Mouse (Mus musculus) lung, embryonic 16.5 days (tissue): ENCODE data around the gene Cib3. TPM values are rescaled to one million over a fixed set of nuclear protein-coding genes. Genes with fewer than 3 reads are reported as not detected.

Experiments
- ATAC-seq: fragments of 200-750 bp; cut with Nextera tagmentation; 2 replicates; pipeline ENCODE4 v1.8.0; 2017; ENCODE audit warnings: low read depth, mild to moderate bottlenecking, moderate library complexity
- H3K27ac ChIP-seq: fragments of 300-500 bp; sonication (generic); 2 replicates; pipeline ENCODE4 v1.5.1; 2014; ENCODE audit warnings: mild to moderate bottlenecking, control low read depth, low read length
- H3K27me3 ChIP-seq: fragments of 300-500 bp; sonication (generic); 2 replicates; pipeline ENCODE4 v1.6.1; 2014; ENCODE audit warnings: low read depth, low read length, mixed read lengths; ENCODE audit not compliant: control insufficient read depth, insufficient read depth
- H3K36me3 ChIP-seq: fragments of 300-500 bp; sonication (generic); 2 replicates; pipeline ENCODE4 v1.6.1; 2014; ENCODE audit warnings: low read length; ENCODE audit not compliant: control insufficient read depth, insufficient read depth
- H3K4me1 ChIP-seq: fragments of 300-500 bp; sonication (generic); replicated peaks from 2 replicates; pipeline ENCODE4 v1.6.1; 2014; ENCODE audit warnings: low read length, mixed read lengths; ENCODE audit not compliant: control insufficient read depth, insufficient read depth
- H3K4me2 ChIP-seq: fragments of 300-500 bp; sonication (generic); 2 replicates; pipeline ENCODE4 v1.6.1; 2014; ENCODE audit warnings: low read depth, low read length, control low read depth
- H3K4me3 ChIP-seq: fragments of 300-500 bp; sonication (generic); 2 replicates; pipeline ENCODE4 v1.5.1; 2014; ENCODE audit warnings: mild to moderate bottlenecking, low read length, control low read depth
- H3K9ac ChIP-seq: fragments of 300-500 bp; sonication (generic); 2 replicates; pipeline ENCODE4 v1.6.1; 2014; ENCODE audit warnings: low read length, control low read depth
- H3K9me3 ChIP-seq: fragments of 300-500 bp; sonication (generic); 2 replicates; pipeline ENCODE4 v1.6.1; 2016; ENCODE audit warnings: low read length; ENCODE audit not compliant: control insufficient read depth
- WGBS: fragments of 180-500 bp; shearing (Covaris S2); extraction: QIAGEN DNeasy Blood & Tissue Kit; methylation state at CpG from one replicate; pipeline ENCODE4 v1.1.7; 2014; 5-methylcytosine and 5-hydroxymethylcytosine counted together
- polyA plus RNA-seq: library from polyadenylated mRNA; unstranded; fragments of >200 nt; fragmentation: Nextera tagmentation; extraction: Ambion mirVana; gene quantifications from 2 replicates; pipeline ENCODE4 v1.2.1, GENCODE M21; 2015

Gene Cib3
- polyA plus RNA-seq, 1 experiment from 2014 or later, result 0.20 TPM

- Histone ChIP-seq H3K4me2 (peak overlapping the region; percentile 78), H3K9me3 (no peaks in the 10 kb centered on the region), H3K27me3 (no peaks in the 10 kb centered on the region), H3K9ac (peak overlapping the region; percentile 80), H3K4me3 (peak overlapping the region; percentile 81), H3K27ac (no peak overlapping the region), H3K36me3 (peaks cover 3% of the 10 kb centered on the region; the same call in 1 of the 2 replicates), H3K4me1 (peaks cover 6% of the 10 kb centered on the region)
- 57% methylated on average over 7 of the region's 7 CpGs for WGBS
- ATAC-seq, result no peak
Observed at GRCm38 (mm10) chr8:72240951-72241350, 28.3 kb upstream of the Cib3 start.

GRCm38 (mm10) chr8:72240403-72240763 lies 27.7 kb upstream of the Cib3 start:
- no peaks in the 10 kb centered on the region for H3K27me3 ChIP-seq
- ATAC-seq, result peak; percentile 35
- peak overlapping the region; percentile 81 for H3K27ac ChIP-seq
- H3K36me3 ChIP-seq, result peaks cover 3% of the 10 kb centered on the region; the same call in 1 of the 2 replicates
- H3K9ac ChIP-seq, result peak overlapping the region; percentile 80
- peak overlapping the region; percentile 81 for H3K4me3 ChIP-seq
- peaks cover 6% of the 10 kb centered on the region for H3K4me1 ChIP-seq
- peak overlapping the region; percentile 78 for H3K4me2 ChIP-seq
- no peaks in the 10 kb centered on the region for H3K9me3 ChIP-seq
- under 1% methylated on average over 24 of the region's 24 CpGs for WGBS

GRCm38 (mm10) chr8:72239499-72240402 lies 27.1 kb upstream of the Cib3 start, which contains the start of gene Ap1m1:
TSS of gene Ap1m1 (plus strand) at chr8:72240018.
- no peaks in the 10 kb centered on the region for H3K9me3 ChIP-seq
- under 1% methylated on average over 54 of the region's 54 CpGs for WGBS
- peak; percentile 96 for ATAC-seq

GRCm38 (mm10) chr8:72222656-72223055 lies 10.0 kb upstream of the Cib3 start:
- no peak overlapping the region for H3K27ac ChIP-seq
- no peaks in the 10 kb centered on the region for H3K27me3 ChIP-seq
- peaks cover 8% of the 10 kb centered on the region; the same call in 1 of the 2 replicates for H3K4me1 ChIP-seq
- H3K4me2 ChIP-seq, result no peak overlapping the region
- H3K4me3 ChIP-seq, result no peak overlapping the region
- H3K36me3 ChIP-seq, result peaks cover 22% of the 10 kb centered on the region
- H3K9me3 ChIP-seq, result no peaks in the 10 kb centered on the region
- WGBS, result 88% methylated on average over 5 of the region's 5 CpGs
- no peak overlapping the region for H3K9ac ChIP-seq
- no peak for ATAC-seq

More at GRCm38 (mm10) chr8:72239499-72240402, 27.1 kb upstream of the Cib3 start, which contains the start of gene Ap1m1:
- H3K27me3 ChIP-seq, result no peaks in the 10 kb centered on the region
- H3K36me3 ChIP-seq, result peaks cover 3% of the 10 kb centered on the region; the same call in 1 of the 2 replicates
- peak within 1 kb of the TSS; percentile 81 for H3K4me3 ChIP-seq
- peak within 1 kb of the TSS; percentile 78 for H3K4me2 ChIP-seq
- H3K4me1 ChIP-seq, result peaks cover 6% of the 10 kb centered on the region
- peak within 1 kb of the TSS; percentile 80 for H3K9ac ChIP-seq
- H3K27ac ChIP-seq, result peak within 1 kb of the TSS; percentile 81

GRCm38 (mm10) chr8:72220758-72221157 lies 8.1 kb upstream of the Cib3 start:
- no peak overlapping the region for H3K27ac ChIP-seq
- H3K27me3 ChIP-seq, result no peaks in the 10 kb centered on the region
- peaks cover 22% of the 10 kb centered on the region for H3K36me3 ChIP-seq
- peak overlapping the region; percentile 87 for H3K4me3 ChIP-seq
- H3K9me3 ChIP-seq, result no peaks in the 10 kb centered on the region
- H3K4me2 ChIP-seq, result peak overlapping the region; percentile 87
- H3K4me1 ChIP-seq, result peaks cover 8% of the 10 kb centered on the region; the same call in 1 of the 2 replicates
- WGBS, result 79% methylated on average over 4 of the region's 4 CpGs
- H3K9ac ChIP-seq, result peak overlapping the region; percentile 84; the same call in 1 of the 2 replicates
- ATAC-seq, result no peak

GRCm38 (mm10) chr8:72219541-72220363 lies 7.1 kb upstream of the Cib3 start, which contains the start of gene Fam32a:
TSS of gene Fam32a (plus strand) at chr8:72219730.
- H3K9me3 ChIP-seq, result no peaks in the 10 kb centered on the region
- H3K36me3 ChIP-seq, result peaks cover 22% of the 10 kb centered on the region
- peak; percentile 99 for ATAC-seq
- H3K9ac ChIP-seq, result peak within 1 kb of the TSS; percentile 84
- no peaks in the 10 kb centered on the region for H3K27me3 ChIP-seq
- 13% methylated on average over 39 of the region's 39 CpGs for WGBS
- H3K4me2 ChIP-seq, result peak within 1 kb of the TSS; percentile 87
- peak within 1 kb of the TSS; percentile 87 for H3K4me3 ChIP-seq
- H3K27ac ChIP-seq, result peak within 1 kb of the TSS; percentile 81
- H3K4me1 ChIP-seq, result peaks cover 8% of the 10 kb centered on the region; the same call in 1 of the 2 replicates

- H3K36me3 ChIP-seq, result peaks cover 22% of the 10 kb centered on the region
- peak; percentile 23 for ATAC-seq
- peak overlapping the region; percentile 37; the same call in 1 of the 2 replicates for H3K27ac ChIP-seq
- peak overlapping the region; percentile 87 for H3K4me2 ChIP-seq
- H3K4me3 ChIP-seq, result peak overlapping the region; percentile 87
- no peaks in the 10 kb centered on the region for H3K9me3 ChIP-seq
- H3K4me1 ChIP-seq, result peaks cover 8% of the 10 kb centered on the region; the same call in 1 of the 2 replicates
- no peak overlapping the region for H3K9ac ChIP-seq
- no peaks in the 10 kb centered on the region for H3K27me3 ChIP-seq
- 72% methylated on average over 9 of the region's 10 CpGs for WGBS
Observed at GRCm38 (mm10) chr8:72218781-72219540, 6.3 kb upstream of the Cib3 start.

GRCm38 (mm10) chr8:72215871-72216270 lies 3.2 kb upstream of the Cib3 start:
- no peaks in the 10 kb centered on the region for H3K36me3 ChIP-seq
- no peaks in the 10 kb centered on the region for H3K27me3 ChIP-seq
- no peak overlapping the region for H3K27ac ChIP-seq
- no peaks in the 10 kb centered on the region for H3K9me3 ChIP-seq
- ATAC-seq, result no peak
- H3K9ac ChIP-seq, result no peak overlapping the region
- H3K4me2 ChIP-seq, result no peak overlapping the region
- H3K4me1 ChIP-seq, result peaks cover 8% of the 10 kb centered on the region; the same call in 1 of the 2 replicates
- WGBS, result 32% methylated on average over 1 of the region's 1 CpGs
- H3K4me3 ChIP-seq, result no peak overlapping the region
